Mouse (Mus musculus): ENCODE data around the gene Prpf8.
A peak's percentile ranks its signal among the peaks of the same experiment; 100 is the strongest.

The Prpf8 gene

DNA sequence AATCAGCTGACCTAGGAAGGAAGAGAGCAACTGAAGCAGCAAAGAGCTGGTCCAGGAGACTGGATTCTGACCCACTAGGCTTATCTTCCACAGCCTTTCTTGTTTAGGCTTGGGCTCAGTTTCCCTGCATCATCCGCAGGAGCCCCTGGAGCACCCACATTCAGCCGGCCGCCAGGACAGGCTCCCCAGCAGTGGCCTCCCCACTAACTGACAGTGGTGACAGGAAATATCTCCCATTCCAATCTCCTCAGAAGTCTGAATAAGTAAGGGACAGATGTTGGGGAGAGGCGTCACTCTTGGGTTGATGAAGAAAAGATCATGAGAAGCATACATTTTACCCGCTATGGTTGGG lies 26.9 kb upstream of the Prpf8 start:
- no peak for DNase-seq (ENCODE audit: low spot score)

GRCm38 (mm10) chr11:75460103-75460843 lies 26.3 kb upstream of the Prpf8 start:
- DNase-seq (ENCODE audit: low spot score) = peak; percentile 97

GRCm38 (mm10) chr11:75460844-75461742 lies 25.5 kb upstream of the Prpf8 start, which contains the start of gene Tlcd2:
Gene Tlcd2 (plus strand): TSS chr11:75461715.
- DNase-seq (ENCODE audit: low spot score) = peak; percentile 100

DNA sequence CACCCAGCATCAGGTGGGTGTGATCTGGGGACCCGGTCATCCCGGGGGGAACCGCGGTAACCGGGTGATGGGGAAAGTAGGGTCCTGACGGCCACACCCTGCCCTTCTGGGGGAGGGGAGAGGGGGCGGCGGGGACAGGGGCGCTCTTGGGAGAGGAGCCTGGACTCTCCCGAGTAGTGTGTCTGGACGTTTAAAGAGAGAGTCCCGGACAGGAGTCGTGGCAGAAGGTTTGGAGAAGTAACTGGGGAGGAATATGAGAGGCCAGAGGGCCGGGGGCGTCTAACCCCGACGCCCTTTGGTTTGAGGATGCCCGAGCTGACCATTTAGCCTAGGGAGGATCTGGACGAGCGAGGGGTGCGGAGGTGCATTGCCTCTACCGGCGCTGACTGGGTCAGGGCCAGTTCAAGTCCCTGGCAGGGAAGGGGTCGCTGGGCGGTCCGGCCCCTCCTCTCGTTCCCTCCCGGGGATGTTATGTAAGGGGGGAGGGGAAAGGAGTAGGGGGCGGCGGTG lies 24.8 kb upstream of the Prpf8 start:
- no peak for DNase-seq (ENCODE audit: low spot score)

GRCm38 (mm10) chr11:75462253-75462783 lies 24.3 kb upstream of the Prpf8 start:
- DNase-seq (ENCODE audit: low spot score) = peak; percentile 87

- peak; percentile 98 for DNase-seq (ENCODE audit: low spot score)
These were observed 23.7 kb upstream of the Prpf8 start for GRCm38 (mm10) chr11:75462865-75463336.

DNA sequence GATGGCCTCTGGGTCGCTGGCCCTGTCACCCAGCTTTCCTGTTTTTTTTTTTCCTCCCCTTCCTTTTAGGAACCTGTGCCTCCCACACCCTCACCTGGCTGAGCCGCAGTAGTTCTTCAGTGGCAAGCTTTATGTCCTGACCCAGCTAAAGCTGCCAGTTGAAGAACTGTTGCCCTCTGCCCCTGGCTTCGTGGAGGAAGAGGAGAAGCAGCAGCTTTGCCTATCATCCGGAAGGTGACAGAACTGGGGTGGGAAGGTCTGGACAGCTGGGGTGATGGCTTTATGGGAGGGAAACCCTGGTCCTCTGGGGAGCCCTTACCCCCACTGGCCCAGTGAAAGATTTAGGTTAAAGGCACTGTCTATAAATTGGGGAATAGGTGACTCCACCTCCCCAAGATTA lies 23.0 kb upstream of the Prpf8 start:
- DNase-seq (ENCODE audit: low spot score) = no peak

- no peak for DNase-seq (ENCODE audit: low spot score)
These were observed 22.2 kb upstream of the Prpf8 start for GRCm38 (mm10) chr11:75464417-75464816.

DNA sequence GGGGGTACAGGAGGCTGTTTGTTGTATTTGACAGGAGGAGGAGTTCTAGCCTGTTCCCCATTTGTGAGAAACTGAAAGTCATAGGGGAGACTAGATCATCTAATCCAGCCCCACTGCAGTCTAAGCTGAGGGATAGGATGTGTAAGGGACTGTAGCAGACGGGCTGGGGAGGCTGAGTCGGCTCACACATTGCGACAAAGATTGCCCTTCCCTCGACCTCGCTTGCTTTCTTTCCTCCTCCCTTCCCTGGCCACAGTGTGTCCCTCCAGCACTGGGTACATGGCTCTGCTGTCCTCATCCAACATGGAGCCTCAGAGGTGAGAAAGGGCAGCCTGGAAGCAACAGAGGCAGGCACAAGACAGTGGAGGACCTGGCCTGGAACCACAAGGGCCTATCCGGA lies 21.6 kb upstream of the Prpf8 start:
- no peak for DNase-seq (ENCODE audit: low spot score)

- no peak for DNase-seq (ENCODE audit: low spot score)
These were observed 19.7 kb upstream of the Prpf8 start for GRCm38 (mm10) chr11:75466731-75467505.

GRCm38 (mm10) chr11:75467512-75468215 lies 19.0 kb upstream of the Prpf8 start:
- DNase-seq (ENCODE audit: low spot score) = peak; percentile 66

- DNase-seq (ENCODE audit: low spot score) = no peak
These were observed 18.2 kb upstream of the Prpf8 start for GRCm38 (mm10) chr11:75468410-75468809.

DNA sequence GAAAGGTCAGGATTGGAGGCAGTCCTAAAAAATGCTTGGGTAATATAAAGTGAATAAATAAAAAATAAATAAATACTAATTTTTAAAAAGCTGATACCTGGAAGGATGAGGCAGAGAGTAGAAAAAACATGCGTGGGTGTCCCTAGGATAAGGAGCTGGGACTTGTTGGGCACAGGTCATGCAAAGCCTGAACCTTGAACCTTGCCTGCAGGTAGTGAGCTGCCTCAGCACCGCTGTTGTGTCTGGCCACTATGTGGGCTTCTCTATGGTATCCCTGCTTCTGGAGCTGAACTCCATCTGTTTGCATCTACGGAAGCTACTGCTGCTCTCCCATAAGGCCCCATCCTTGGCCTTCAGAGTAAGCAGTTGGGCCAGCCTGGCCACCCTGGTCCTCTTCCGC lies 17.4 kb upstream of the Prpf8 start:
- no peak for DNase-seq (ENCODE audit: low spot score)

- DNase-seq (ENCODE audit: low spot score) = no peak
These were observed 15.9 kb upstream of the Prpf8 start for GRCm38 (mm10) chr11:75470675-75471074.

DNA sequence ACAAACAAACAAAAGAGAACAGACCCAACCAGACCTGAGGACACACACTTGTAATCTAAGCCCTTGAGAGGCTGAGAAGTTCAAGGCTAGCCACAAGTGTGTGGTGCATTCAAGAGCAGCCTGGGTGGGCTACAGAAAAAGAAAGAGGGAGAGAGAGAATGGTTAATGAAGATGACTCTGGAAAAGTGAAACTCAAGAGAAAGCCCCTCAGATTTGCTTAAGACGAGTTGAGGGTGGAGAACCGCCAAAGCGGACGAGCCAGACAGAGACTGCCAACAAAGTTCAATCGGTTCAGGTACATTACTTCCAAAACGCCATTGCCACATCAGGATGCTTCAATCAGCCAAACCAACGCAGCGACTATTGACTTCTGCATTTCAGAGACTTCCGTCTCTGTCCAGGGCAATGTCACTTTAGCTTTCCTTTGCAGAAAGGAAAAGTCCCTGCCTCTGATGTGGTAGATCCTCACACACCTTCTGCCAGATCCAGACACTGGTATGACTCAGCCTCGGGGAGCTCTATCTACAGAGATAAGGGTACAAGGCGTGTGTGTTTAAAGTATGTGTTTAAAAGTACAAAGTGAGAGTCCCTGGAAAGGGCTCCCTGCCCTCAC lies 14.0 kb upstream of the Prpf8 start:
- no peak for DNase-seq (ENCODE audit: low spot score)

- no peak for DNase-seq (ENCODE audit: low spot score)
These were observed 13.2 kb upstream of the Prpf8 start for GRCm38 (mm10) chr11:75473376-75473775.

DNA sequence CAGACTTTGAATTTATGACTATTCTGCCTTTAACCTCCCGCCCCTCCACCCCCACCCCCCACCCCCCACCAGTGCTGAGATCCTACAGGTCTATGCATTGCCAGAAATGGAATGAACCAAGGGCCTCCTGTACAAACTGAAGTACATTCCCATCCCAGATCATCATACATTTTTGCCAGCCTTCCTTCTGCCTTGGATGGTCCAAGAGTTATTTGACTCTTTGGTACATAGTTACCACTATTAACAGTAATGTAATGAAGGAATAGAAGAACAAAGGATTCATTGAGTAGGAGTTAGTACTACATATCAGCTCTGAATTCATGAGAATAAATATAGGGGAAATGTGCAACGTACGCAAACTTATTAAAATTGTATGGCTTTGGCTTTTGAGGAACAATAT lies 424 bp upstream of the Prpf8 start:
- DNase-seq (ENCODE audit: low spot score) = no peak

- DNase-seq (ENCODE audit: low spot score) = no peak
These were observed 880 bp downstream of the Prpf8 start for GRCm38 (mm10) chr11:75487496-75487895.

DNA sequence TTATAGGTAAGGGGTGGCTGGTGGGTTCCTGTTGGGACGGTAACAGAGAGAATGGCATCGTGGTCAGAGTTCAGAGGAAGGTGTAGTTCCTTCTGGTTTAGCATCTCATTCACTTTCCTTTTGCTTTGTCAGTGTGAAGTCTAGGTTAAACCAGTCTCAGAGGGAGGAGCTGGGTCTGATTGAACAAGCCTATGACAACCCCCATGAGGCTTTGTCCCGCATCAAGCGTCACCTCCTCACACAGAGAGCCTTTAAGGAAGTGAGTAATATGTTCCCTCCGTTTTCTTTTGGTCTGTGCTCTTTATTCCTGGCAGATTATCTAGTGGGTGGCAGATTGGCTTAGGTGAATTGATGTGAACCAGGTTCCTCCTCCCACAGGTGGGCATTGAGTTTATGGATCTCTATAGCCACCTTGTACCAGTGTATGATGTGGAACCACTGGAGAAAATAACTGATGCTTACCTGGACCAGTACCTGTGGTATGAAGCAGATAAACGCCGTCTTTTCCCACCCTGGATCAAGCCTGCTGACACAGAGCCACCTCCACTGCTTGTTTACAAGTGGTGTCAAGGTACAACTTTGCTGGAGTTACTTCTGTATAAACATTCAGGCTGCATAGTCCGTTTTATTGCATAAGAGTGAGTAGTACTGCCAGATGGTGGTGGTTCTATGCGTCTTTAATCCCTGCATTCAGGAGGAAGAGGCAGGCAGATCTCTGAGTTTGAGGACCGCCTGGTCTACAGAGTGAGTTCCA lies 7.9 kb downstream of the Prpf8 start:
- peak; percentile 56 for DNase-seq (ENCODE audit: low spot score)

GRCm38 (mm10) chr11:75498126-75498525 lies 11.5 kb downstream of the Prpf8 start:
- DNase-seq (ENCODE audit: low spot score) = no peak

Measured in yolk sac, embryonic 10.5 days (tissue).